Mouse (Mus musculus): Measurements from ENCODE around the gene Clns1a.

Clns1a gene

DNA sequence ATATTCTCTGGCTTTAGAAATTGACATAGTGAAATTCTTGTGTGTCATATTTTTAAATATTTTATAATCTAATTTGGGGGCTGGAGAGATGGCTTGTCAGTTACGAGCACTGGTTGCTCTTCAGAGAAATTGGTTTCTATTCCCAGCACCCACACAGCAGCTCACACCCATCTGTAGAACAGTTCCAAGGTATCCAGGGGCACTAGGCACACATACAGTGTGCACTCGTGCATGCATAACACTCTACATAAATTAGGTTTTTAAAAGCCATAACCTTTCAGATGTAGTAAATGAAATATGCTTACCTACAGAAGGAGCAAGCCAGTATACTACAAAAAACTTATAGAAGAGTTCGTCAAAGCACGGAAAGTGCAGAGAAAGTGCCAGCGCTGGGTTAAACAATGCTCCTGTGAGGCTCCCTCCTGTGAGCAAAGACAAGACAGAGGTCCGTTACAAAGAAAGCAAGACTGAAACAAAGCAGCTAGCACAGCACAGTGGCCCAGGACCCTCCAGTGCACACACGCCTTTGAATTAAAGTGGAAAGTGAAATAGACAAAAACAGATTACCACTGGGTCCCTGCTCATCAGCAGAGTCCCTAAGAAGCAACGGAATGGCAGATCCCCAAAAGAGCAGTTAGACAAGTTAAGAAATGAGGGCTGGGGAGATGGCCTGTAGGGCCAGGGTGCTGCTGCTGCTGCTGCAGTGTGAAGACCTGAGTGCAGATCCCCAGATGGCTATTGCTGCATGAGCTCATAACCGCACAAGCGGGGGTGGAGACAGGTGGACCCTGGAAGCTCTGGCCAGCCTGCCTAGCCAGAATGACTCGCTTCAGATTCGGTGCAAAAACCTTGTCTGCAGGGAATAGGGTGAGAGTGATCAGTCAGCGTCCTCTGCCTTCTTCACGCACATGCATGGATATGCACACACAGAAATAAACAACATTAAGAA, 32.5 kb downstream of the Clns1a start:
- DNase-seq: peak; percentile 52 to 55

DNA sequence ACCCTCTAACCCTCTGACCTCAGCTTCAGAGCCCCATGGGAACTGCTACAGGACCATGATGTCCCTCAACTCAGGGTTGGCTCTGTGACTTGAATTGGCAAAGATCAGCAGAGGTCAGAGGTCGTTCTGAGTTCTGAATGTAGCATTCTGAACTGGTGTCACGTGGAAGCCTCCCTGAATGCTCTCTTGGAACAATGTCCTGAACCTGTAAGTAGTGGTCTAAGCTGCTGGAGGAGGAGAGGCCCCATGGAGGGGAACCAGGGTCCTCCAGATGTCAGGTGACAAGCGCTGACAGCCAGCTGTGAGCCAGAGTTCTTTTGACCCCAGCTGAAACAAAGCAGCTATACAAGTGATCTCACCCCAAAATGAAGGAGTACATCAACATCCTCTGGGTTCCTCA, 34.0 kb downstream of the Clns1a start:
- DNase-seq: peak; percentile 65 to 82

- DNase-seq: no peak
Measured at GRCm38 (mm10) chr7:97733606-97734005, 37.2 kb downstream of the Clns1a start.

GRCm38 (mm10) chr7:97735021-97735420, 38.6 kb downstream of the Clns1a start:
- DNase-seq: peak in 1 of 2 experiments; percentile 39

GRCm38 (mm10) chr7:97735886-97736420, 39.5 kb downstream of the Clns1a start:
- DNase-seq: peak in 1 of 2 experiments; percentile 31

DNA sequence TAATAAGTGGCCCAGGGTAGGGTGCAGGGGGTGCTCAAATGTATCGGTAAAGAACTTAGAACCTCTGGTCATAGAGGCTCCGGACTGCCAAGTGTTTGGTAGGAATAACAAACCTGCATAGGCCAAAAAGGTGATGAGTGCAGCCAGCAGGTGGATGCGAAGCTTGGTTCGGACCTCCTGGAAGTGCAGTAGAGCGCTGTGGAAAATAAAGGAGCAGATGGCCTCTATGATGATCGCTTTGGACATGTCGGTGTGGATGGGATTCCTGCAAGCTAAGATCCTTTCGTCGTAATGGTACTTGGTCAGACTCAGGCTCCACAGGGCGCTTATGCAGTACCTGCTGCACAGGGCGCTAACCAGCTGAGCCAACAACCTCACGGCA, 40.8 kb downstream of the Clns1a start:
- DNase-seq: no peak

GRCm38 (mm10) chr7:97737638-97738456, 41.4 kb downstream of the Clns1a start, which contains the start of gene Aqp11:
Aqp11 (minus strand) TSS chr7:97738289.
- peak; percentile 92 to 96 for DNase-seq

- DNase-seq: no peak
Measured at GRCm38 (mm10) chr7:97740948-97741347, 44.5 kb downstream of the Clns1a start.

DNA sequence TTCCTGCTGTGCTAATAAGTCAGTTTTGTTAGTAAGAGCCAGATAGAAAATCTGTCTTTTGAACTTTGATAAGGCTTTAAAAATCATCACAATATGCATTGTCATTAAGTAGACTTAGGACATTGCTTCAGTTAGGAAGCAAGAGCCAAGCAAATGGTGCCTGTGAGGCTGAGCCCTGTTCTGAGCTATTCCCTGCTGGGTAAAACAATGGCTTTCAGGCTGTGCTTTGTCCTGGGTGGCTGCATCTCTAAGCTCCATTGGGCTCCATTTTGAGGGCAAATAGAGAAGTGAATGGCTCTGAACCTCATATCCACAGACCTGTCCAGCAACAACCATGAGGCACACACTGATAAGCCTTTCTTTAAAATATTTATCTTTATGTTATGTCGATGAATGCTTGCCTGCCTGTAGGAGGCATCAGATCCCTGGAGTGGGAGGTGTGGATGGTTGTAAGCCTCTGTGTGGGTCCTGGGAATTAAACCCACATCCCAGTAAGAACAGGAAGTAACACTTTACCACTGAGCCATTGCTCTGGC, 45.4 kb downstream of the Clns1a start:
- DNase-seq: no peak

DNA sequence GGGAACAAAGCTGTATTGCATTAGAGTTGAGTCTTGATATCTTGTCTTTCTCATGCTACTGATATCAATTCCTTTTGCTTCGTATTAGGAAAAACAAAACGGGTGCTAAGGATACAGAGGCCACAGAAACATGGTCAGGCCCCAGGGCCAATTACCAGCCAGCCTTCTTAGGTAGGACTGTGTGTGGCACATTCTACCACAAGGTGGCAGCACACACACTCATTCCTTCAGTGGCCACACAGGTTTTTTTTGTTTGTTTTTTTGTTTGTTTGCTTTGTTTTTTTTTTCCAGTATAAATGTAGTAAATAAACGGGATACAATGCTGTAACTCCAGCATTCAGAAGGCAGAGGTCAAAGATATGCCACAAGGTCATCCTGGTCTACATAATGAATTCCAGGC, 48.9 kb downstream of the Clns1a start:
- peak; percentile 57 for DNase-seq

DNA sequence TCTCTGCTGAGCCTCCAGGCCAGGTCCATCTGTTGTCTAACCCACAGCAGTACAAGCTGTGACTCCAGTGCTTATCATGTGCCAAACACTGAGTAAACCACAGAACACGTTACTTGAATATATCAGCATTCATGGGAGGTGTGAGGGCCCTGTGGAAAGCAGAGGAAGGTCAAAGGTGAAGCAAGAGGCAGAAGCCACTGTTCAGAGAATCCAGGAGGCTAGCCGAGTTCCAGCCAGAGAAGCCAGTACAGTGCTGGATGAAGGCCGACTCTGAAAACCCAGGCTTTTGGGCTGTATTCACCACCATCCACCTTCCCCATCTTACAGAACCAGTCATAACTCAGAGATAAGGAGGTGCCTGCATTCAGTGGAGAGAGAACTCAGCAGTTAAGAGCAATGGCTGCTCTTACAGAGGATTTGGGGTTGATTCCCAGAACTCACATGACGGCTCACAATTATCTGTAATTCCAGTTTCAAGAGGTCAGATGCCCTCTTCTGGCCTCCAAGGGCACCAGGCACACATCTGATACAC, 50.8 kb downstream of the Clns1a start:
- DNase-seq: no peak

GRCm38 (mm10) chr7:97747787-97748497, 51.5 kb downstream of the Clns1a start:
- peak; percentile 84 for DNase-seq

DNA sequence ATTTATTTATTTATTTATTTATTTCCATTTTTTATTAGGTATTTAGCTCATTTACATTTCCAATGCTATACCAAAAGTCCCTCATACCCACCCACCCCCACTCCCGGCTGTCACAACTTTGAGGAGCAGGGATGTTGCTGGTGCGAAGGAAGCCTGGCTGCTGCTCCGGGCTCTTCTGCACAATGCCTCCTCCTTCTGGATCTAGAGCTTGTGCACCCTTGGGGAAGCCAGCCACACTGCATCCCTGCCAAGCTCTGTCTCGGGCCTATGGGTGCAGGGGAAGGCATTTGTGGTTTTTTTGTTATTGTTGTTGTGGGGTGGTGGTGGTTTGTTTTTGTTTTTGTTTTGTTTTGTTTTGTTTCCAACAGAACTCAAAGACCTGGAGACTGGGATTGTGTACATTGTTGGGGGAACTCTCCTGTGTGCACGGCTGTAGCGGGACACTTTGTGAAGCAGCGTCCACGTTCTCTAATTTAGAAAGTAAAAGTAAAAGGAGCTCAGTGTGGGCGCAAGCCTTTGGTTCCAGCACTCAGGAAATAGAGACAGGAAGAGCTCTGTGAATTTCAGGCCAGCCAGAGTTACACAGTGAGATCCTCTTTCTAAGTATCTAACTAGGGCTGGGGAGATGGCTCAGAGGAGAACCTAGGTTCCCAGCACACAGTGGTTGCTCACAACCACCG, 52.2 kb downstream of the Clns1a start:
- peak in 1 of 2 experiments; percentile 52 for DNase-seq

GRCm38 (mm10) chr7:97749207-97750190, 53.1 kb downstream of the Clns1a start:
- peak; percentile 50 to 64 for DNase-seq

DNA sequence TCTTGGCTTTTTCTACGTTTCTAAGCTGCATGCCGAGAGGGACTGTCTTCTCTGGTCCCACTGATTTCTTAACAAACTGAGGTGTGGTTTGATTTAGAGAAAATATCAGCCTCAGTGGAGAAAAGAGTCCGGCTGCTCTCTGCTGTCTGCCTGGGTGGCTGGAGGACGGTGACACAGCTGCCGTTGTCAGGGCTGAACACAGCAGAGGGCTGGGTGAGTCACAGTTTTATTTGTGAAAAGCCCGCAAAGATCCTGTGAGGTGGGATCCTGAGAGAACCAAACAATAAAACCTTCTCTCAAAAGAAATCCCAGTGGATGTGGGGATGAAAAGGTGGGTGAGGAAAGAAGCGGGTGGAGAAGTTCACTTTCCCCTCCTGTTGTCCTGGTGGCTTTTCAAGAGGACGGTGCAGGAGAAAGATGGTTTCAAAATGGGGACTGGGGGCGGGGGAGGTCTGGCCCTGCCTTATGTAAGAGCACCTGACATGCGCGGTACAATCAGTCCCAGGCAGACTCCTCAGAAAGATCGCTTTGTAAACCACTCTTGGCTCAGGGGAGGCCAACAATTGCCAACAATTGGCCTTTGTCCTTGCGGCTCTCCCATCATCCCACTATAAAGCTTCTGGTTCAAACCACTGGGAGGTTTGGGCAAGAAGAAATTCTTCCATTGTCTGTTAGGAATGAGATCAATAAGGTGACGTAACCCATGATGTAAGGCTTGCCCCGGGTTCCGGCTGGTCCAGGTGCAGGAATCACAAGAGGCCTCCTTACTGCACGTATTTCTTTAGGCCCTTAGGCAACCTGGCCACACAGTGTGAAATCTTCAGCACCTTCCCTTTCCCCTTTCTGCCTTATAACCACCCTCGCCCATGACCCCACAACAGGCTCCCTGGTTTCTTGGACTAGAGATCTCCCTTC, 60.8 kb downstream of the Clns1a start:
- DNase-seq: no peak

GRCm38 (mm10) chr7:97764591-97764990, 68.2 kb downstream of the Clns1a start:
- DNase-seq: no peak

GRCm38 (mm10) chr7:97765181-97765962, 68.9 kb downstream of the Clns1a start:
- no peak for DNase-seq

- no peak for DNase-seq
Measured at GRCm38 (mm10) chr7:97765963-97766347, 69.5 kb downstream of the Clns1a start.

Measured in thymus, postnatal 36 days (tissue).